Mouse (Mus musculus) stomach, postnatal 0 days (tissue): ENCODE measurements around the gene Ctsk. TPM values are rescaled to one million over a fixed set of nuclear protein-coding genes. Genes with fewer than 3 reads are reported as not detected.

ENCODE experiments used
- ATAC-seq: fragments of 200-750 bp; cut with Nextera tagmentation; 2 replicates; pipeline ENCODE4 v1.8.0; 2017; ENCODE audit not compliant: low FRiP score, low TSS enrichment
- DNase-seq: peaks from one replicate; pipeline ENCODE4 v3.0.0-alpha.2; 2016; ENCODE audit warnings: low spot score
- H3K27ac ChIP-seq: fragments of 300-500 bp; sonication (generic); replicated peaks from 2 replicates; pipeline ENCODE4 v1.5.1; 2014; ENCODE audit warnings: mild to moderate bottlenecking, control low read depth
- H3K27me3 ChIP-seq: fragments of 300-500 bp; sonication (generic); 2 replicates; pipeline ENCODE4 v1.6.1; 2014; ENCODE audit warnings: low read length; ENCODE audit not compliant: control insufficient read depth, insufficient read depth
- H3K36me3 ChIP-seq: fragments of 300-500 bp; sonication (generic); 2 replicates; pipeline ENCODE4 v1.6.1; 2014; ENCODE audit warnings: low read length, mixed read lengths; ENCODE audit not compliant: control insufficient read depth, insufficient read depth
- H3K4me1 ChIP-seq: fragments of 300-500 bp; sonication (generic); replicated peaks from 2 replicates; pipeline ENCODE4 v1.6.1; 2014; ENCODE audit warnings: antibody characterized with exemption; ENCODE audit not compliant: control insufficient read depth, insufficient read depth
- H3K4me2 ChIP-seq: fragments of 300-500 bp; sonication (generic); replicated peaks from 2 replicates; pipeline ENCODE4 v1.6.1; 2014; ENCODE audit warnings: low read depth, mild to moderate bottlenecking, control low read depth, moderate library complexity
- H3K4me3 ChIP-seq: fragments of 300-500 bp; sonication (generic); 2 replicates; pipeline ENCODE4 v1.5.1; 2014; ENCODE audit warnings: low read depth, low read length, control low read depth
- H3K9ac ChIP-seq: fragments of 300-500 bp; sonication (generic); 2 replicates; pipeline ENCODE4 v1.6.1; 2014; ENCODE audit warnings: mild to moderate bottlenecking, low read length, control low read depth, mixed read lengths
- H3K9me3 ChIP-seq: fragments of 300-500 bp; sonication (generic); 2 replicates; pipeline ENCODE4 v1.6.1; 2016; ENCODE audit warnings: low read length; ENCODE audit not compliant: control insufficient read depth
- CTCF ChIP-seq: IDR thresholded peaks from 2 replicates; pipeline ENCODE4 v1.5.1; 2016; ENCODE audit warnings: antibody characterized with exemption, low read depth, mild to moderate bottlenecking, moderate library complexity
- EP300 ChIP-seq: optimal IDR thresholded peaks from 2 replicates; pipeline ENCODE3; 2016; ENCODE audit warnings: antibody characterized with exemption
- WGBS: fragments of 180-500 bp; shearing (Covaris S2); extraction: QIAGEN DNeasy Blood & Tissue Kit; methylation state at CpG from one replicate; pipeline ENCODE4 v1.1.7; 2014; 5-methylcytosine and 5-hydroxymethylcytosine counted together
- polyA plus RNA-seq: library from polyadenylated mRNA; unstranded; fragments of >200 nt; fragmentation: Nextera tagmentation; extraction: Ambion mirVana; gene quantifications from 2 replicates; pipeline ENCODE4 v1.2.1, GENCODE M21; 2015

The Ctsk gene
- polyA plus RNA-seq, 1 experiment from 2014 or later: 16.3 TPM

DNA sequence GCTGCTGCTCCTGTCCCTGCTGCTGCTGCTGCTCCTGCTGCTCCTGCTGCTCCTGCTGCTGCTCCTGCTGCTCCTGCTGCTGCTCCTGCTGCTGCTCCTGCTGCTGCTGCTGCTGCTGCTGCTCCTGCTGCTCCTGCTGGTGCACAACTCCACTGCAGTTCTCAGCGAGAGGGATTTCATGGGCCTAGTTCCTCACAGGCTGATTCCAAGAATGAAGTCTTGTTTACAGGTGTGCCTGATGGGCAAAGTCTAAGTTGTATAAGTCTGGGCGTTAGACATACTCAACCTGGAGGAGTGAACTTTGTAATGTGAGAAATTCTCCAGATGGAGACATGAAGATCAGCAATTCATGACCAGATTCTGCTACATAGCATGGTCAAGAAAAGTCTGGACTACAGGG lies 25.6 kb downstream of the Ctsk start:
- H3K4me3 ChIP-seq: no peak overlapping the region
- H3K36me3 ChIP-seq: no peaks in the 10 kb centered on the region
- WGBS: 36% methylated on average over 2 of the region's 2 CpGs
- no peak overlapping the region for H3K4me2 ChIP-seq
- H3K4me1 ChIP-seq: no peaks in the 10 kb centered on the region
- ATAC-seq (peak; percentile 86), DNase-seq (peak; percentile 68)
- H3K27me3 ChIP-seq: no peaks in the 10 kb centered on the region
- H3K9ac ChIP-seq: no peak overlapping the region
- H3K27ac ChIP-seq: no peak overlapping the region
- TF ChIP-seq CTCF (peak; percentile 35; the same call in 1 of the 2 replicates), EP300 (no peak)
- no peaks in the 10 kb centered on the region for H3K9me3 ChIP-seq

DNA sequence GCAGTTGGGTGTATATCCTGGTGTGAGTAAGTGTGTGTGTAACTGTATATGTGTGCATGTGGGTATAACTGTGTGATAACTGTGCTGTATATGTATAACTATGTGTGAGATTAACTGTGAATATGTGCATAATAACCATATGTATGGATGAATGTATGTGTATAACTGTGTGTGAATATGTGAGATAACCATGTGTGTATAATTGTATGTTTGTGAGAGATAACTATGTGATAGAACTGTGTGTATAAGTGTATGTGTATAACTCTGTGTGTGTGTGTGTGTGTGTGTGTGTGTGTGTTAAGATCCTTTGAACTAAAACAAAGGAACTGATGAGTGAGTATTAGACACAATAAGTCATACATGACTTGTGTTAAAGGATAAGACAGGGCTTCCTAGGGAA lies 27.1 kb downstream of the Ctsk start:
- H3K9me3 ChIP-seq: no peaks in the 10 kb centered on the region
- H3K4me1 ChIP-seq: no peaks in the 10 kb centered on the region
- TF ChIP-seq CTCF (no peak), EP300 (no peak)
- no peak overlapping the region for H3K4me2 ChIP-seq
- no peak overlapping the region for H3K4me3 ChIP-seq
- no peak for DNase-seq
- no peak for ATAC-seq
- H3K9ac ChIP-seq: no peak overlapping the region
- no peaks in the 10 kb centered on the region for H3K36me3 ChIP-seq
- no peak overlapping the region for H3K27ac ChIP-seq
- no peaks in the 10 kb centered on the region for H3K27me3 ChIP-seq

DNA sequence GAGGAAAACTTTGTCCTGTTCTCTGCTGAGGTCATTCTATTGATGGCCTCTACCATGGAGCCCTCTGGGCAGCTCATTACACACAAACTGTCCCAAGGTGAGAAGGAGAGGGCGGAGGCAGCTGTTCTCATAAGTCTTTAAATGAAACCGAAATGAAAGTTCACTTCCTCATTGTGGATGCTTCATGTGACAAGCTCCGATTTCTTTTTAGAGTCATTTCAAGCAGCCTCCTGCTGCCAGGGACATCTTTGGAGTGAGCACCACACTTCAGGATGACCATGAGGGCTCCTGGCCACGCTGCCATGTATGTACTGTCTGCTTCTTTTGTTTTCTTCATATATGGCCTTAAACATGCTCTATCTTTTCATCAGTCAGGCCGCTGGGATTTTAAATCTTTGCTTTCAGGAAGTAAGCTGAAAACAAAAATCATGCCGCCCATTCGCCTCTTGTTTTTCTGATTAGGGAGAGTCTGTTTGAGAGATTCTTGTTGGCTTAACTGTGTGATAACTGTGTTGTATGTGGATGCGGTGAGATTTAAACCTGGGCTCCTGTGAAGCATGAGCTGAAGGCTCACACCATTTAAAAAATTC lies 27.7 kb downstream of the Ctsk start, which contains the start of gene Ctss:
Ctss (plus strand) TSS at position 165 of the 590 bp plus-strand sequence.
- DNase-seq: no peak
- no peaks in the 10 kb centered on the region for H3K4me1 ChIP-seq
- H3K4me2 ChIP-seq: no peak within 1 kb of the TSS
- no peaks in the 10 kb centered on the region for H3K9me3 ChIP-seq
- ATAC-seq: no peak
- H3K36me3 ChIP-seq: no peaks in the 10 kb centered on the region
- no peak within 1 kb of the TSS for H3K27ac ChIP-seq
- H3K4me3 ChIP-seq: no peak within 1 kb of the TSS
- 74% methylated on average over 8 of the region's 8 CpGs for WGBS
- H3K27me3 ChIP-seq: no peaks in the 10 kb centered on the region
- no peak for TF ChIP-seq EP300
- no peak for TF ChIP-seq CTCF
- no peak within 1 kb of the TSS for H3K9ac ChIP-seq

DNA sequence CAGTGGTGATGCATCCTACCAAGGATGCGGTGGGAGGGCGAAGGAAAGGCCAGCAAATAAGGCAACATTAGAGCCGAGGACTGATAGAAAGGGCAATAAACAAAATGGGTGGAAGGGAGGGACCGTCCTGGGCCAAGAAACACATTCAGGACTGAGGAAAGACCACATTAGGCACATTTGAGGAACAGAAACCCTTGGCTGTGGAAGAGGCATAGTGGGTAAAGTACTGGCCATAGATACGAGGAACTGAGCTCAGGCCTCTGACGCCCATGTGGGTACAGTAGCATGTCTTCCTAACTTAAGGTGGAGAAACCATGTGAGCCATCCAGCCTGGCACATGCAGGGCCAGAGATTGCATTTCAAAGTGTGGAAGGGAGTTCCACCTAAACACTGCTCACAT lies 30.8 kb downstream of the Ctsk start:
- Histone ChIP-seq H3K9me3 (no peaks in the 10 kb centered on the region), H3K27me3 (no peaks in the 10 kb centered on the region), H3K4me1 (no peaks in the 10 kb centered on the region), H3K4me3 (no peak overlapping the region), H3K9ac (no peak overlapping the region), H3K27ac (no peak overlapping the region), H3K36me3 (no peaks in the 10 kb centered on the region), H3K4me2 (no peak overlapping the region)
- DNase-seq (no peak), ATAC-seq (no peak)
- 80% methylated on average over 6 of the region's 6 CpGs for WGBS
- TF ChIP-seq EP300: no peak
- no peak for TF ChIP-seq CTCF

DNA sequence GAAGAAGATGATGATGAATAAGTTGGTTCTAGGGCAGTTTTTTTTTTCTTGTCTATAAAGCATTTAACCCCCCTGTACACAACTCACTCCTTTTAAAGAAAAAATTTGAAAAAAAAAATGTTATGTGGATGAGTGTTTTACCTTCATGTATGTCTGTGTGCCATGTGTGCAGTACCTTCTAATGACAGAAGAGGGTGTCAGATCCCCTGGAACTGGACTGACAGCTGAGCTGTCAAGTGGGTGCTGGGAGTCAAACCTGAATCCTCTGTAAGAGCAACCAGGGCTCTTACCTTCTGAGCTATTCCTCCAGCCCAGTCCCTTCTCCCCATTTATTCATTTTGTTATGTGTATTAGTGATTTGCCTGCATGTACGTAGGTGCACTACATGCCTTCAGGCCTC lies 32.0 kb downstream of the Ctsk start:
- Histone ChIP-seq H3K4me3 (no peak overlapping the region), H3K4me2 (no peak overlapping the region), H3K27me3 (no peaks in the 10 kb centered on the region), H3K9me3 (no peaks in the 10 kb centered on the region), H3K4me1 (no peaks in the 10 kb centered on the region), H3K27ac (no peak overlapping the region), H3K9ac (no peak overlapping the region), H3K36me3 (no peaks in the 10 kb centered on the region)
- DNase-seq (no peak), ATAC-seq (no peak)
- 90% methylated on average over 1 of the region's 1 CpGs for WGBS
- TF ChIP-seq CTCF: no peak
- TF ChIP-seq EP300: no peak

DNA sequence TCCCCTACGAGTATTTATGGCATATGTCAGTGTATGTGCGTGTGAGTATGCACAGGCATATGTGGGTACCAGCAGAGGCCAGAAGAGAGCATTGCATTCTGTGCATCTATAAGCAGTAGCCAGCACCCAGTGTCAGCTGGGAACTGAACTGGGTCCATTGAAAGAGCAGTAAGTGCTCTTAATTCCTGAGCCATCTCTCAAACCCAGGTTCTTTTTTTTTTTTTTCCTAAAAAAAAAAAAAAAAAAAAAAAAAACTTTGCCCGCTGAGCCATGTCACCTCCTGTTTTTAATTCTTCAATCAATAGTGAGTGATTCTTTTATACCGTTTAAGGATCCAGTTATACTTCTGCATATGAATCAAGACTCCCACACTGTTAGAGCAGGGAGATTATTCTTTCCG lies 34.3 kb downstream of the Ctsk start:
- Histone ChIP-seq H3K27ac (no peak overlapping the region), H3K4me2 (no peak overlapping the region), H3K9me3 (no peaks in the 10 kb centered on the region), H3K36me3 (no peaks in the 10 kb centered on the region), H3K27me3 (no peaks in the 10 kb centered on the region), H3K9ac (no peak overlapping the region), H3K4me1 (no peaks in the 10 kb centered on the region), H3K4me3 (no peak overlapping the region)
- TF ChIP-seq CTCF (no peak), EP300 (no peak)
- ATAC-seq (no peak), DNase-seq (no peak)
- 88% methylated on average over 5 of the region's 5 CpGs for WGBS
